In the genomic region with DNA sequence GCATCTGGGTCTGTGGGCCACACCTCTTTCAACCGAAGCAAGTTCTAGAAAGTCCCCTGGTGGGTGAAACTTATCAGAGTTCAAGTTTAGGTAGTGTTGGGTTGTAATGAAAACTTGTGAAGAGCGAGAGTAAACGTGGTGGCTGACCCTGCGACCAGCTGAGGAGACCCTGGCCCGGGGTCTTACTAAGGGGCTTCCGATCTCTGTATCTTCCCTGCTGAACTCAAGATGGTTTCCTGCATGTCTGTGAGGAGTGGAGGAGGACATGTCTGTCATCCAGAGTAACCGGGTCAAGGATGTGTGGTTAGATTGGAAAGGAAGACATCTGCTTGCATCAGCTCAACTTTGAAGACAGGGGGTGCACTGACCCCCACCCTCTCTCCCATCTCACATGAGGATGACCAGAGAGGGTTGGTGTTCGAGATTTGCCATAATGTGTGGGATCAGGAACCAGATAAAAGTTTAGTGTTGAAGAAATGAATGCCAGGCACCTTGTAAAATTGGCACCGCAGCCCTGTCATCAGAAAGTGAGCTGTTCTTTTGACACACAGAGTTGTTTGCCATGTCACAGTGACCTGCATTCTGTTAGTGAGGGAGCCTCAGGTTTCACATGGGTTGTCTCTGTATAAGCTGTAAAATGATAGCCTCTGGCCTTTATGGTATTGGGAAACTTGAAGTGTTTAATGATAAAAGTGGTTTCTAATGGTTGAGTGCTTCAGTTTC, we compare ENCODE assay signal across 8 mouse cellular contexts. TPM values are rescaled to one million over a fixed set of nuclear protein-coding genes. Genes with fewer than 3 reads are reported as not detected.
DNase-seq lines count a peak whose midpoint lies in the region; ATAC-seq and TF ChIP-seq lines count a peak whose summit lies in the region.

No protein-coding gene starts in this region.

- peak overlapping the region; percentile 87 for H3K4me3 ChIP-seq in spleen, adult 2 months (ENCODE audit: extremely low read depth, insufficient read depth, insufficient read length)
- peak overlapping the region; percentile 88 for H3K4me3 ChIP-seq in heart, embryonic 16.5 days (ENCODE audit: low read length)
- peak overlapping the region; percentile 58 for H3K4me3 ChIP-seq in liver, postnatal 0 days (ENCODE audit: low read depth, low read length)

- H3K9ac ChIP-seq in heart, embryonic 16.5 days (ENCODE audit: low read length): peak overlapping the region; percentile 90
- H3K9ac ChIP-seq in liver, postnatal 0 days (replicated peaks): peak overlapping the region; percentile 69

- no peaks in the 10 kb centered on the region for H3K9me3 ChIP-seq in heart, embryonic 16.5 days (replicated peaks; ENCODE audit: control insufficient read depth, low read length)
- no peaks in the 10 kb centered on the region for H3K9me3 ChIP-seq in liver, postnatal 0 days (ENCODE audit: low read length)

- no peak for TF ChIP-seq POLR2A in spleen, adult 2 months (IDR thresholded peaks at IDR 0.05; ENCODE audit: low read depth, low read length)

- DNase-seq in spleen, adult 2 months (ENCODE audit: low read depth in 1 of 2, low spot score in 2 of 2): peak in 1 of 2 experiments; percentile 77
- DNase-seq in spleen, adult 12 weeks (ENCODE audit: low spot score): no peak
- DNase-seq in cerebellum, postnatal 36 days: peak; percentile 4 to 12
- no peak for DNase-seq in liver, postnatal 0 days
- DNase-seq in B cell, adult 2 months: no peak
- no peak for DNase-seq in spleen, postnatal 10 days (ENCODE audit: low spot score in 2 of 2)
- no peak for DNase-seq in frontal cortex, postnatal 25 days (ENCODE audit: low spot score in 2 of 2)

- no peak for ATAC-seq in heart, embryonic 16.5 days (replicated peaks; ENCODE audit: extremely low read depth, insufficient read depth, low FRiP score)
- peak; percentile 16 for ATAC-seq in liver, postnatal 0 days

- no peak for TF ChIP-seq EP300 in liver, postnatal 0 days (IDR thresholded peaks at IDR 0.05; ENCODE audit: low read depth)

- TF ChIP-seq CTCF in spleen, adult 2 months (IDR thresholded peaks at IDR 0.05; ENCODE audit: extremely low read depth, insufficient read depth, insufficient read length, insufficient replicate concordance): no peak
- TF ChIP-seq CTCF in liver, postnatal 0 days (IDR thresholded peaks at IDR 0.05; ENCODE audit: low read depth): 0 out of 2 replicates have a peak, but pooled peaks have one; percentile 18

- peak overlapping the region; percentile 97 for H3K27ac ChIP-seq in spleen, adult 2 months (ENCODE audit: insufficient read depth, low read length)
- peak overlapping the region; percentile 81 for H3K27ac ChIP-seq in heart, embryonic 16.5 days (ENCODE audit: low read length)
- peak overlapping the region; percentile 86 for H3K27ac ChIP-seq in liver, postnatal 0 days (ENCODE audit: low read depth)

- no peaks in the 10 kb centered on the region for H3K27me3 ChIP-seq in spleen, adult 2 months (ENCODE audit: control insufficient read depth, insufficient read depth, low read length)
- no peaks in the 10 kb centered on the region for H3K27me3 ChIP-seq in heart, embryonic 16.5 days (ENCODE audit: control insufficient read depth, insufficient read depth, low read length)
- 0 out of 2 replicates have a peak, but pooled peaks cover 2% of the 10 kb centered on the region for H3K27me3 ChIP-seq in liver, postnatal 0 days (ENCODE audit: insufficient read depth, low read length)

- WGBS in spleen, adult 2 months: 30% methylated on average over 9 of the region's 9 CpGs
- 38% methylated on average over 9 of the region's 9 CpGs for WGBS in heart, embryonic 16.5 days
- WGBS in liver, postnatal 0 days (ENCODE audit: insufficient replicate concordance): 36% methylated on average over 9 of the region's 9 CpGs

- peak overlapping the region; percentile 92 for H3K4me2 ChIP-seq in heart, embryonic 16.5 days (ENCODE audit: low read depth, low read length)
- peak overlapping the region; percentile 89 for H3K4me2 ChIP-seq in liver, postnatal 0 days (ENCODE audit: low read depth, low read length)

- peaks cover 11% of the 10 kb centered on the region; the same call in 1 of the 2 replicates for H3K4me1 ChIP-seq in spleen, adult 2 months (ENCODE audit: control insufficient read depth, insufficient read depth, insufficient read length)
- peaks cover 9% of the 10 kb centered on the region for H3K4me1 ChIP-seq in heart, embryonic 16.5 days (ENCODE audit: control insufficient read depth, insufficient read depth, low read length)
- peaks cover 29% of the 10 kb centered on the region for H3K4me1 ChIP-seq in liver, postnatal 0 days (ENCODE audit: insufficient read depth)

- no peaks in the 10 kb centered on the region for H3K36me3 ChIP-seq in spleen, adult 2 months (ENCODE audit: control insufficient read depth, insufficient read depth, low read length)
- no peaks in the 10 kb centered on the region for H3K36me3 ChIP-seq in heart, embryonic 16.5 days (ENCODE audit: control insufficient read depth, insufficient read depth)
- no peaks in the 10 kb centered on the region for H3K36me3 ChIP-seq in liver, postnatal 0 days (replicated peaks; ENCODE audit: insufficient read depth, low read length)

RNA-seq across cellular contexts. Expression of a gene that starts 7.3 kb away (rescaled TPM):
- polyA plus RNA-seq in spleen, adult 2 months (2012; rRNA removed): 1.6 and 2.3 TPM in 2 replicates
- polyA plus RNA-seq in heart, embryonic 16.5 days (2015; fragmentation: Nextera tagmentation; extraction: Ambion mirVana): 14.6 and 16.8 TPM in 2 replicates
- 1.00 and 1.3 TPM in 2 replicates for polyA plus RNA-seq in liver, postnatal 0 days (2015; fragmentation: Nextera tagmentation; extraction: Ambion mirVana)

Comparison
In these comparisons a context has a peak if more than half of its experiments do, and no peak if none do; other contexts are left out.
1. DNase-seq: peak in cerebellum, postnatal 36 days (2 of 2); none in spleen, adult 12 weeks (single experiment), liver, postnatal 0 days (single experiment), B cell, adult 2 months (0 of 2), spleen, postnatal 10 days (0 of 2) and frontal cortex, postnatal 25 days (0 of 2).
2. Peak in every context shown above with its lines, with median percentiles within 50 percentile points of each other: H3K27ac ChIP-seq and H3K4me3 ChIP-seq.